Mouse (Mus musculus) fibroblast of lung, adult 2 months (primary cell): Measurements from ENCODE around the gene Crtc1.

Experiments used
- DNase-seq: peaks from one replicate; pipeline ENCODE4 v3.0.0-alpha.2; 2011; ENCODE audit warnings: low read depth

Gene Crtc1

GRCm38 (mm10) chr8:70383287-70383686 is 56.1 kb downstream of the Crtc1 start:
- no peak for DNase-seq

- DNase-seq: no peak
Observed at GRCm38 (mm10) chr8:70380069-70380468, 59.3 kb downstream of the Crtc1 start.

- no peak for DNase-seq
Observed at GRCm38 (mm10) chr8:70377049-70377448, 62.3 kb downstream of the Crtc1 start.

- no peak for DNase-seq
Observed at GRCm38 (mm10) chr8:70376275-70376741, 63.1 kb downstream of the Crtc1 start.

- no peak for DNase-seq
Observed at GRCm38 (mm10) chr8:70375212-70375859, 64.0 kb downstream of the Crtc1 start.

- no peak for DNase-seq
Observed at GRCm38 (mm10) chr8:70374318-70374927, 65.0 kb downstream of the Crtc1 start.

- DNase-seq: no peak
Observed at GRCm38 (mm10) chr8:70373397-70374317, 65.7 kb downstream of the Crtc1 start, which contains the start of gene Comp. Gene Comp, plus strand, starts transcription at chr8:70373558.

- DNase-seq: peak; percentile 93
Observed at GRCm38 (mm10) chr8:70371951-70372350, 67.4 kb downstream of the Crtc1 start.

- DNase-seq: peak; percentile 86
Observed at GRCm38 (mm10) chr8:70370476-70370875, 68.9 kb downstream of the Crtc1 start.

- no peak for DNase-seq
Observed at GRCm38 (mm10) chr8:70366588-70366987, 72.8 kb downstream of the Crtc1 start.

- peak; percentile 73 for DNase-seq
Observed at GRCm38 (mm10) chr8:70364066-70364465, 75.3 kb downstream of the Crtc1 start.

- no peak for DNase-seq
Observed at GRCm38 (mm10) chr8:70361484-70362032, 77.8 kb downstream of the Crtc1 start.

GRCm38 (mm10) chr8:70360769-70361168 is 78.6 kb downstream of the Crtc1 start:
- DNase-seq: no peak

- no peak for DNase-seq
Observed at GRCm38 (mm10) chr8:70359411-70359810, 80.0 kb downstream of the Crtc1 start.

- DNase-seq: no peak
Observed at GRCm38 (mm10) chr8:70356111-70356510, 83.3 kb downstream of the Crtc1 start.

GRCm38 (mm10) chr8:70354004-70354403 is 85.4 kb downstream of the Crtc1 start:
- DNase-seq: no peak

- DNase-seq: peak; percentile 93
Observed at GRCm38 (mm10) chr8:70353194-70353817, 86.1 kb downstream of the Crtc1 start, which contains the start of gene Upf1. Gene Upf1, minus strand, starts transcription at chr8:70353278.

- DNase-seq: no peak
Observed at GRCm38 (mm10) chr8:70352657-70353151, 86.7 kb downstream of the Crtc1 start.

GRCm38 (mm10) chr8:70352000-70352384 is 87.4 kb downstream of the Crtc1 start:
- no peak for DNase-seq

GRCm38 (mm10) chr8:70351035-70351999 is 88.1 kb downstream of the Crtc1 start:
- peak; percentile 67 for DNase-seq
